8 mouse cellular contexts compared by ENCODE assay signal in the genomic region with DNA sequence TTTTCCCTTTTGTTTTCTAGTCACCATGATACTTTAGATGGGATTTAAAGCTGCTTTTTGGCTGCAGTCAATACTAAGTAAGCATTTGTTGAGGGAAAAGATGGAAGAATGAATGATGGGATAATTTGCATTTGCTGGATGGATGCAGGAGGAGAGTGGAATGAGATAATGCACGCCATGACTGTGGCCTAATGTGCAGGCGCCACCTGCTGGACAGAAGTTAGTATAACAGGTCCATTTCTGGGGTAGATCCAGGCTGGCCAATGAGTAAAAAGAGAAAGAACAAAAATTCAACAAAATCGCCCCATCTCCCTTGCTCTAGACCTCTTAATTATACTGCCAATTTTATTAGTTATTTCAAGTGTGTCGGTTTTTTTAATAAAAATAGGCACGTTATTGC. TPM values are rescaled to one million over a fixed set of nuclear protein-coding genes. Genes with fewer than 3 reads are reported as not detected.
A peak's percentile ranks its signal among the peaks of the same experiment; 100 is the strongest.
DNase-seq lines count a peak whose midpoint lies in the region.

No protein-coding gene starts in this region.

- intact Hi-C loops in gastrocnemius, postnatal 36 days (cut with DNase I), result loop anchor here (5.0 kb wide), 1 partner anchor 111 kb away; no protein-coding TSS in a partner anchor
- intact Hi-C loops in gastrocnemius, postnatal 14 days (cut with DNase I; ENCODE audit: low total_unique reads), result loop anchor here (5.0 kb wide), 1 partner anchor 111 kb away; no protein-coding TSS in a partner anchor

- peak; percentile 64 for DNase-seq in gastrocnemius, postnatal 10 days
- no peak for DNase-seq in gastrocnemius, postnatal 36 days
- peak; percentile 35 for DNase-seq in Muller cell, postnatal 12 days (ENCODE audit: inconsistent ontology term)
- DNase-seq in cerebellum, adult 9-10 months, result peak; percentile 88
- DNase-seq in gastrocnemius, postnatal 14 days, result peak; percentile 33
- DNase-seq in layer of hippocampus, postnatal 10 days (ENCODE audit: low spot score in 2 of 2), result peak; percentile 72 to 82
- peak; percentile 77 for DNase-seq in mesoderm, embryonic 11.5 days (ENCODE audit: low read depth, low spot score)
- peak; percentile 22 to 68 for DNase-seq in spleen, postnatal 10 days (ENCODE audit: low spot score in 2 of 2)

RNA-seq across cellular contexts. Expression of a gene that starts 26.2 kb away (rescaled TPM):
- total RNA-seq in gastrocnemius, postnatal 10 days (2021), result 10 to 100 TPM; 80.1 to 90.3 TPM
- total RNA-seq in gastrocnemius, postnatal 36 days (2021), result 10 to 100 TPM; 34.7 to 37.9 TPM
- 10 to 100 TPM; 52.4 to 59.3 TPM for total RNA-seq in gastrocnemius, postnatal 14 days (2021)
- 100 to 1,000 TPM; 562 to 599 TPM for total RNA-seq in layer of hippocampus, postnatal 10 days (2021)

RNA-seq across cellular contexts. Expression of a gene that starts 50.1 kb away (rescaled TPM):
- total RNA-seq in gastrocnemius, postnatal 10 days (2021), result under 1 TPM; 0.90 to 0.96 TPM
- 1 to 10 TPM in 1 of 2 experiments, under 1 TPM in 1; 0.86 to 1.3 TPM for total RNA-seq in gastrocnemius, postnatal 36 days (2021)
- under 1 TPM; 0.60 to 0.62 TPM for total RNA-seq in gastrocnemius, postnatal 14 days (2021)
- total RNA-seq in layer of hippocampus, postnatal 10 days (2021), result 10 to 100 TPM; 55.6 to 57.2 TPM

RNA-seq across cellular contexts. Expression of a gene that starts 56.7 kb away (rescaled TPM):
- 1 to 10 TPM in 1 of 2 experiments, under 1 TPM in 1; 0.56 to 1.4 TPM for total RNA-seq in gastrocnemius, postnatal 10 days (2021)
- under 1 TPM in 1 of 2 experiments, not detected in 1; 0.54 TPM for total RNA-seq in gastrocnemius, postnatal 36 days (2021)
- under 1 TPM; 0.84 TPM for total RNA-seq in gastrocnemius, postnatal 14 days (2021)
- total RNA-seq in layer of hippocampus, postnatal 10 days (2021), result 1 to 10 TPM; 1.7 TPM

Comparison
In these comparisons a context has a peak if more than half of its experiments do, and no peak if none do; other contexts are left out.
1. DNase-seq: peak in gastrocnemius, postnatal 10 days (single experiment), Muller cell, postnatal 12 days (single experiment), cerebellum, adult 9-10 months (single experiment), gastrocnemius, postnatal 14 days (single experiment), layer of hippocampus, postnatal 10 days (2 of 2), mesoderm, embryonic 11.5 days (single experiment) and spleen, postnatal 10 days (2 of 2); none in gastrocnemius, postnatal 36 days (0 of 2).
2. RNA of a gene that starts 26.2 kb away (total RNA-seq): 562 to 599 TPM in layer of hippocampus, postnatal 10 days; 80.1 to 90.3 TPM in gastrocnemius, postnatal 10 days, 52.4 to 59.3 TPM in gastrocnemius, postnatal 14 days and 34.7 to 37.9 TPM in gastrocnemius, postnatal 36 days; every median in the first group is over 4 times any median in the second.
3. RNA of a gene that starts 50.1 kb away (total RNA-seq): 55.6 to 57.2 TPM in layer of hippocampus, postnatal 10 days; 0.86 to 1.3 TPM in gastrocnemius, postnatal 36 days, 0.90 to 0.96 TPM in gastrocnemius, postnatal 10 days and 0.60 to 0.62 TPM in gastrocnemius, postnatal 14 days; every median in the first group is over 10 times any median in the second.